Mouse (Mus musculus) layer of hippocampus, adult 2 months (tissue): Measurements from ENCODE around the gene Cpsf2. TPM values are rescaled to one million over a fixed set of nuclear protein-coding genes. Genes with fewer than 3 reads are reported as not detected.

ENCODE experiments used
- DNase-seq, 2 experiments: peaks; one replicate each; pipeline ENCODE4 v3.0.0; 2022; ENCODE audit warnings: low spot score in 2 of 2
- H3K27ac ChIP-seq: fragments of 200-600 bp; 2 replicates; pipeline ENCODE4 v1.8.1; 2022
- H3K4me3 ChIP-seq: fragments of 200-600 bp; 2 replicates; pipeline ENCODE4 v1.8.1; 2022; ENCODE audit warnings: mild to moderate bottlenecking
- CTCF ChIP-seq: fragments of 200-600 bp; conservative IDR thresholded peaks from 2 replicates; pipeline ENCODE4 v1.8.1; 2022; ENCODE audit warnings: antibody characterized with exemption, mild to moderate bottlenecking, moderate library complexity
- total RNA-seq, 2 experiments: library from RNA; stranded (reverse); gene quantifications; 2 replicates each; pipeline ENCODE4 v1.2.3; 2021

The Cpsf2 gene
- total RNA-seq, 2 experiments from 2014 or later: 26.3 to 27.4 TPM

DNA sequence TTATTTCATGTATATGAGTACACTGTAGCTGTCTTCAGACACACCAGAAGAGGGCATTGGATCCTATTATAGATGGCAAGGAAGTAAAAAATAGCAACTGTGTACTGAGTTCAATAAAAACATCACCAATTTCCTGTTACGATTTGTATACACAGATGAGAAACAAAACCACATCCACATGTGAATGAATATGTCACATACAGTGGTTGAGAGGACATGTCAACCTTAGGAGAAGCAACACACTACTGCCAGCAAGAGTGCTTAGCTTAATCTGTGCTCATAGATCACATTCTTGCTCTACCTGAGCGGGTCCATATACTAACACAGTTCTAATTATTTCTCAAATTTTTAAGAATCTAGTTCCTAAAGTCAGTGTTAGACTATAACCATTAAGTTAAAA lies 4.5 kb upstream of the Cpsf2 start:
- no peak for TF ChIP-seq CTCF
- Histone ChIP-seq H3K27ac (no peak overlapping the region), H3K4me3 (no peak overlapping the region)
- no peak for DNase-seq

DNA sequence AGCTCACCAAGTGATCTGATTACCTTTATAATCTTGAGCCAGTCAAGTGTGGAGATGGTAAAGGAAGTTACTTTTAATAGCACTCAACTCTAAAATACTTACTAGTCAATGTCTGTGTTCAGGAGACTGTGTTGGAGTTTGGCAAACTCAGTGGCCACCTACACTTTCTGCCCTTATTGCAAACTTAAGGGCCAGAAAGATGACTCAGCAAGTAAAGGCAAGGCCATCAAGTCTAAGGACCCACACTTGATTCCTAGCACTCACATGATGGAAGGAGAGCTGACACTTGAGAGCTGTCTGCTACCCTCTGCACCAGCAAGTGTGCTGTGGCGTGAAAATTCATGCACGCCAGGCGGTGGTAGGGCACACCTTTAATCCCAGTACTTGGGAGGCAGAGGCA lies 3.6 kb upstream of the Cpsf2 start:
- no peak overlapping the region for H3K4me3 ChIP-seq
- DNase-seq: no peak
- no peak for TF ChIP-seq CTCF
- no peak overlapping the region for H3K27ac ChIP-seq

DNA sequence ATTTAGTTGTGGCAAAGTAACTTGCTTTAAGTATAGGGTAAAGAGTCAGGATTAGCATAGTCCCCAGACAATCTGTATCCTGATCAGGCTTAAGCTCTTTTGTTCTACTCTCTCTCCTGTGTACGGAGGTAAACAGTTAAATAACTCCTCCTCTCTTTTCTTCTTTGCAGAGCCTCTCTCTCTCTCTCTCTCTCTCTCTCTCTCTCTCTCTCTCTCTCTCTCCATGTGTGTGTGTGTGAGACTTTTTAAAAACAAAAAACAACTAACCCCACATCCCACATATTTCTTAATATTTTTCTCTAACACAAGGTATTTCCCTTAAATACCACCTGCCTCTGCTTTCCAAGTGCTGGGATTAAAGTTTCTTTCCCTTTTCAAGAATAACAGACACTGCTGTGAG lies 1.2 kb upstream of the Cpsf2 start:
- Histone ChIP-seq H3K27ac (peak overlapping the region; percentile 100), H3K4me3 (peak overlapping the region; percentile 94)
- DNase-seq: no peak
- TF ChIP-seq CTCF: no peak

DNA sequence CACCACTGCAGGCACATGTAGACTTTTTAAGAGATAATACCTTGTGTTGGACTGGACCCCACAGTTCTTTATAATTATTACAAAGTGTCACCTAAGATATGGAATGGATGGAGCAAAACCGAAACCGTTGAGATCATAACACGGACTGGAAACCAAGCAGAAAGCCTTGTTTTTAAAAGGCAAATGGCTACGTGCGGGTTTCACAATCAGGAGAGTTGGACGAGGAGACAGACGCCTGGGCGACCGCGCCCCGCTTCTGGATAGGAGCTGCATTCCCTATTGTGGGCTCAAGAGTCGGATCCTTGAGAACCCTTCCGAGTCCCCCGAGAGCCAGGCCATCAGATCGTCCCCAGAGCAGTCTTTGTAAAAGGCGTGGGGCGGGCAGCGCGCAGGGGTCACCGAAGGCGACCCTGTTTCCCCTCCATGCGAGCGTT lies 604 bp upstream of the Cpsf2 start:
- peak in 1 of 2 experiments; percentile 14 for DNase-seq
- TF ChIP-seq CTCF: no peak
- H3K27ac ChIP-seq: peak overlapping the region; percentile 100
- peak overlapping the region; percentile 94 for H3K4me3 ChIP-seq

DNA sequence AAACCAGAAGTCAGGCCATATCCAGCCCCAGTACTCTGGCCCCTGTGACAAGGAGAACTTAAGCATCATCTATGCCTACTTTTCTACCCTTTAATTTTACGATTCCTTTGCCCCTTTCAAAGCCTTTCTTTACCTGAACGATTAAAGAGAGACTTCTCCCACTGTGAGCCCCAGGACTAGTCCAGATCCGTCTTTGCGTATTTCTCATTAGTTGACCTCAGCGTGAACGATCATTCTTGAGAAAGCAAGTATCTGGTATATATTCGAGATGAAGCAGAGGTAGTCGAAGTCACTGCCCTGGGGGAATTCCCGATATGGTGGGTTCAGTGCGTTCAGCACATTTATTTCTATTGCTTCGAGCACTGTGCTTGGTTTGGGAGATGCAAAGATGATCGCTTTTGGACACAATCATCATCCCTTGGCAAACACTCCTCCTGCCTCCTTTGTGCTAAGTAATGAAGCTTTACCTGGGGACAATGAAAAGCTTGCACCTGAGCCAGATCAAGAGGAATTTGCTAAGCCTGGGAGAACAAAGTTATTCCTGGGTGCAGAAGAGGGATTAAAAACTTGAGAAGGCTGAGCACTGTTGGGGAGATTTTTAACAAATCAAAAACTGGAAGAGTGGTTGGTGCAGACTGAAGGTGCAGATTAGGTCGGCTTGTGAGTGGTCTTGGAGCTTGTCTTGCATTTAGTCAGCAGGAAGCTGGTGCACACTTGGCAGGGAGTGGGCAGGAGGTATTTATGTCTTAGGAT lies 1.0 kb downstream of the Cpsf2 start:
- DNase-seq: no peak
- TF ChIP-seq CTCF: no peak
- peak overlapping the region; percentile 94 for H3K4me3 ChIP-seq
- peak overlapping the region; percentile 100 for H3K27ac ChIP-seq

DNA sequence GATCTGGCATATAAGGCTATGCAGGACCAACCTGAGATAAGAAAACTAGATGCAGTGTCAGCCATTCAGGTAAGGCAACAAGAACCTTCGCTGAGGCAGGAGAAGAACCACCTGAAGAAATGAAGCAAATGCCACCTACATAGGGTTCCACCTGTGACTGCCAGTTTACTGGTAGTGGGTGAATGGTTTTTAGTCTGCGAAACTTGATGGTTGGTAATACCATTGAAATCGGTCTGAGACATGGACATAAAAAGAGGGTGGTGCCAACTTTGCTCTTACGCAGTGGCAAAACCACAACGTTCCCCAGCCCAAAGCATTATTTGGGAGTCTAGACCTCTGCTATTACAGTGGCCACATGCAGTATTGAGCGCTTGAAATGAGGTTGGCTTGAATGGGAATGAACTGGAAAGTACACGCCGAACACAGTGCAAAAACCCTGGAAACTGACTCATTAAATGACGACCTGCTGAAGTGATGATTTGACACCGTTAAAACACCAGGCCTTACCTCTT lies 1.7 kb downstream of the Cpsf2 start:
- Histone ChIP-seq H3K4me3 (no peak overlapping the region), H3K27ac (no peak overlapping the region)
- DNase-seq: no peak
- no peak for TF ChIP-seq CTCF

DNA sequence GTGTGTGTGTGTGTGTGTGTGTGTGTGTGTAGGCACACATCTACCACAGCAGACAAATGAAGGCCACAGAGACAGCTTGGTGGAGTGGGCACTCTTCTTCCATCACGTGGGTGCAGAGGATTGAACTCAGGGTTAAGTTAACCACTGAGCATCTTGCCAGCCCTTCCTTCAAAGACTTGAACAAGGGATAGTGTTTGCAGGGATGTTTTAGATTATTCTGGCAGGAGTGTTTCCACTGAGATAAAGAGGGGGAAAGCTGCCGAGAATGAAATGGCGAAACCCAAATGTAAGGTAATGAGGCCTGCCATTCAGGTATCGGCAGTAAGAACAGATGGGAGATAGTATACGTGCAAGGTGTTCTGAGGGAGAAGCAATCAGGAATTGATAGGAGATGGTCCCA lies 2.4 kb downstream of the Cpsf2 start:
- TF ChIP-seq CTCF: no peak
- Histone ChIP-seq H3K4me3 (no peak overlapping the region), H3K27ac (no peak overlapping the region)
- DNase-seq: no peak

DNA sequence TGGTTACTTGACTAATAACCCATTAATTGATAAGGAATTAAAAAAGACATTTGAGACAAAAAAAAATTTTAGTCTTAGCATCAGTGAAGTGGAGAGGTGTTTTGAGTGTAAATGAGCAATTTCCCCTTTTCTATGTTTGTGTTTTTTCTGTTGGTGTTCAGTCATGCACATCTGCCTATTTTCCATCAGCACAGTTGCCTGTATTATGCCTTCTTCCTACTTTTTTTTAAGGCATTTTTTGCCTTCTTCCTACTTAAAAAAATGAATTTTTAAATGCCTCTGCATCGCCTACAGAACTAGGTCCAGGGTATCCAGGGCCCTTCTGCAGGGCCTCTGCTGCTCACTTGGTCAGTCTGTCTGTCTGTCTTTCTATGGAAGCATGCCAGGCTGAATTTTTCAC lies 2.8 kb downstream of the Cpsf2 start:
- no peak overlapping the region for H3K4me3 ChIP-seq
- no peak overlapping the region for H3K27ac ChIP-seq
- no peak for TF ChIP-seq CTCF
- no peak for DNase-seq

DNA sequence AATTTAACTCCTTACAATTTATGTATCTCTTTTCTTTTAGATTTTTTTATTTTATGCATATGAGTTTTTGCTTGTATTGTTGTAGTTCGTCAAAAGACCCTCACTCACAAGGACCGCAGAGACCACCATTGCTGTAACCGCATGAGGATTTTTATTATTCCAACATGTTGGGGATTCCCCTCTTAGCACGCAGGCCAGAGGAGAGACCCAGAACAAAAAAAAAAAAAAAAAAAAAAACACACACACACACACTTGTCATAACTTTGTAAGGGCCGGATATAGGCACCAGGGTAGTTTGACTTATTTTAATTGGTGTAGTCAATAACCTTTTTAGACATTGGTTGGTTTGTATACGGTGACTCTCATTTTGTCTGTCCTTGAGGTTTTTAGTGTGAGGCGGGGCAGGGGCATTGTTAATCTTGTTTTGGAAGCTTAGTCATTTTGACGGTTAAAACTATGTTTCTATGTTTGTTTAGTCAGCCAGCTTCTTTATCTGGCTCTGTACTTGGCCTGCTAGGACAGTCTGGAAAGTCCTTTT lies 3.5 kb downstream of the Cpsf2 start:
- TF ChIP-seq CTCF: no peak
- no peak for DNase-seq
- Histone ChIP-seq H3K27ac (no peak overlapping the region), H3K4me3 (no peak overlapping the region)

DNA sequence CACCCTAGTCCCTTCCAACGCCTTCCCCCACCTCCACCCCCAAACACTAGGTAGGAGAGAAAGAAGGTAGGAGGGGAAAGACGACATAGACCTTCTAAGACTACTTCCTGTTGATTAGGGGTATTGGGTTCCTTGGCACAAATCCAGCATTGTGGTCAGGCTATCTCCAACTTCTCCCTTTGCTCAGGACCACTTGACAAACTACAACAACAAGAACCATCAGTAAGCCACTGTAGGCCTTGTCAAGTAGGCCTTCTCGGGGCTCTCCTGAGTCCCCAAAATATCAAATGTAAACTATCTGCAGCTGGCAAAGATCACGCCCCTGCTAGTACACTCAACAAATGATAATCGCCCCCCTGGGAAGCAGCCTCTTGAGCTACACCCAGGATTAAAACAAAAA lies 4.5 kb downstream of the Cpsf2 start:
- DNase-seq: no peak
- H3K27ac ChIP-seq: no peak overlapping the region
- TF ChIP-seq CTCF: no peak
- H3K4me3 ChIP-seq: no peak overlapping the region

DNA sequence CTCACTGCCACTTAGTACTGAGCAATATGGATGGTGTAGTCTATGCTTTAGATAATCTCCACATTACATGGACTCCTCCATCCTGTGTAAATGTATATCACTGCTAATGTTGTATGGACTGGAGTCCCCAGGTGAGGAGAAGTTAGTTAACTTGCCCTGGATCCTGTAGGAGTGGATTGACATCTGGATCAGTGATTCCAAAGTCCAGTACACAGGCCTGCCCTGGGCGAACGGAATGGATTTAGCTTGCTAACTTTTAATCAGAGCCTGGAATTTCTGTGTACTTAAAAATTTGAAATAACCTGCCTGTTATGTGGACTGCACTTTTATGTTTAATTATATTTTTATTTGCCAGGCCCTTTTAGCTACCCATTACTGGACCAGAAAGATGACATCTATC lies 5.8 kb downstream of the Cpsf2 start:
- TF ChIP-seq CTCF: no peak
- no peak overlapping the region for H3K4me3 ChIP-seq
- DNase-seq: no peak
- H3K27ac ChIP-seq: no peak overlapping the region

DNA sequence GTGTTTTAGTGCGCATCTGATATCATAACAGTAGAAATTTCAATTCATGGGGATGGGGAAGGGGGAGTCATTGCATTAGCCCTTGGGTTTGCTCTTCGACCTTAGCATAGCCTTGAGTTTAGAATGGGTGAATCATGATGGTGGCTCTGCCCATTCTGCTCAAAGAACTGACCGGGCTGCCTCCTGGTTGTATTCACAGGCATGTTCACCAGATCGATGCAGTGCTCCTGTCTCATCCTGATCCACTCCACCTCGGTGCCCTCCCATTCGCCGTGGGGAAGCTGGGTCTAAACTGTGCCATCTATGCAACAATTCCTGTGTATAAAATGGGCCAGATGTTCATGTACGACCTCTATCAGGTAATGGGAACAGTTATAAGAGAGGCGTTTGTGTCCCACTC lies 7.2 kb downstream of the Cpsf2 start:
- no peak for TF ChIP-seq CTCF
- no peak overlapping the region for H3K4me3 ChIP-seq
- DNase-seq: no peak

DNA sequence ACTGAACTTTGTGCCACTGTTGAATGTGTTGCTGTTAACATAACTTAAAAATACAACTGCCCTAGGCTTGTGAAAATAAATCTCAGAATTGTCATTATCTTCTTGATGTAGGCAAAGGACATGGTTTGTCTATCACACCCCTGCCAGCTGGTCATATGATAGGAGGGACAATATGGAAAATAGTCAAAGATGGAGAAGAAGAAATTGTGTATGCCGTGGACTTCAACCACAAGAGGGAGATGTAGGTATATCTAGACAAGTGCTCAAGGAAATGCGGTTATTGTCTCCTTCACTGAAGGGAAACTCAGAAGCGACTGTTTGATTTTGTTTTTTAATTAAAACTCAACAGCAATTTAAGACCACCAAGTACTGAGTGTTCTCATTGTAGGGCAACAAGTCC lies 9.3 kb downstream of the Cpsf2 start:
- H3K27ac ChIP-seq: no peak overlapping the region
- H3K4me3 ChIP-seq: no peak overlapping the region
- peak in 1 of 2 experiments; percentile 26 for DNase-seq
- peak; percentile 81 for TF ChIP-seq CTCF

More for the DNA sequence above, 7.2 kb downstream of the Cpsf2 start:
- H3K27ac ChIP-seq: no peak overlapping the region

DNA sequence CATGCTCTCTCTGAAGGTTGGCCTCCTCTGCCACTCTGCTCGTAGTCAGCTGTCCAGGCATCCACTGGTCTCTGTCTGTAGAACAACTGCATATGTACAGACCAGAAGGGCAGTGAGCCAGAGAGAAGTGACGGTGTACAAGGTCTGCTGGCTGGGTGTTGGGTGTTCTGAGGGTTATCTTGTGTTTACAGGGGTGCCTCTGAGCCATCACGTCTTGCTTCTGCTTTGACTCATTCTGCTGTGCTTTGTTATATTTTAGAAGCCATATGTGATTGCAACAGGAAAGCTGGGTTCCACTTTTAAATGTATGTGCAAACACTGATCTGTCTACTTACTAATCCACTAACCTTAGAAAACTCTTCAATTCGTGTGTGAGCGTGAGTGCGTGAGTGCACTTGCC lies 11.9 kb downstream of the Cpsf2 start:
- no peak for TF ChIP-seq CTCF
- no peak overlapping the region for H3K4me3 ChIP-seq
- DNase-seq: no peak
- no peak overlapping the region for H3K27ac ChIP-seq
